Mouse (Mus musculus) heart, embryonic 16.5 days (tissue): ENCODE data around the gene Pxylp1. TPM values are rescaled to one million over a fixed set of nuclear protein-coding genes. Genes with fewer than 3 reads are reported as not detected.
A peak's percentile ranks its signal among the peaks of the same experiment; 100 is the strongest.

Experiments used
- ATAC-seq: fragments of 200-750 bp; cut with Nextera tagmentation; replicated peaks from 2 replicates; pipeline ENCODE4 v1.8.0; 2017; ENCODE audit warnings: moderate number of reproducible peaks; ENCODE audit not compliant: insufficient read depth, low FRiP score; ENCODE audit errors: extremely low read depth
- H3K27ac ChIP-seq: fragments of 300-500 bp; sonication (generic); 2 replicates; pipeline ENCODE4 v1.5.1; 2014; ENCODE audit warnings: mild to moderate bottlenecking, low read length, control low read depth, moderate library complexity
- H3K27me3 ChIP-seq: fragments of 300-500 bp; sonication (generic); 2 replicates; pipeline ENCODE4 v1.6.1; 2014; ENCODE audit warnings: low read length, mixed read lengths; ENCODE audit not compliant: control insufficient read depth, insufficient read depth
- H3K36me3 ChIP-seq: fragments of 300-500 bp; sonication (generic); 2 replicates; pipeline ENCODE4 v1.6.1; 2014; ENCODE audit not compliant: control insufficient read depth, insufficient read depth
- H3K4me1 ChIP-seq: fragments of 300-500 bp; sonication (generic); 2 replicates; pipeline ENCODE4 v1.6.1; 2014; ENCODE audit warnings: low read length, mixed read lengths; ENCODE audit not compliant: control insufficient read depth, insufficient read depth
- H3K4me2 ChIP-seq: fragments of 300-500 bp; sonication (generic); 2 replicates; pipeline ENCODE4 v1.6.1; 2014; ENCODE audit warnings: low read depth, mild to moderate bottlenecking, control low read depth, low read length
- H3K4me3 ChIP-seq: fragments of 300-500 bp; sonication (generic); 2 replicates; pipeline ENCODE4 v1.5.1; 2014; ENCODE audit warnings: mild to moderate bottlenecking, control low read depth, low read length
- H3K9ac ChIP-seq: fragments of 300-500 bp; sonication (generic); 2 replicates; pipeline ENCODE4 v1.6.1; 2014; ENCODE audit warnings: low read length, control low read depth
- H3K9me3 ChIP-seq: fragments of 300-500 bp; sonication (generic); replicated peaks from 2 replicates; pipeline ENCODE4 v1.6.1; 2016; ENCODE audit warnings: low read length; ENCODE audit not compliant: control insufficient read depth
- WGBS: fragments of 180-500 bp; shearing (Covaris S2); extraction: QIAGEN DNeasy Blood & Tissue Kit; methylation state at CpG from one replicate; pipeline ENCODE4 v1.1.7; 2014; 5-methylcytosine and 5-hydroxymethylcytosine counted together
- polyA plus RNA-seq: library from polyadenylated mRNA; unstranded; fragments of >200 nt; fragmentation: Nextera tagmentation; extraction: Ambion mirVana; gene quantifications from 2 replicates; pipeline ENCODE4 v1.2.1, GENCODE M21; 2015

The Pxylp1 gene
- polyA plus RNA-seq, 1 experiment from 2014 or later, result 25.8 TPM

GRCm38 (mm10) chr9:96828071-96828470 is 64.4 kb downstream of the Pxylp1 start:
- no peak for ATAC-seq
- Histone ChIP-seq H3K9ac (no peak overlapping the region), H3K4me1 (peaks cover 3% of the 10 kb centered on the region), H3K27ac (no peak overlapping the region), H3K9me3 (no peaks in the 10 kb centered on the region), H3K4me3 (no peak overlapping the region), H3K36me3 (peaks cover 4% of the 10 kb centered on the region; the same call in 1 of the 2 replicates), H3K4me2 (no peak overlapping the region), H3K27me3 (no peaks in the 10 kb centered on the region)
- 36% methylated on average over 2 of the region's 2 CpGs for WGBS

- peaks cover 4% of the 10 kb centered on the region; the same call in 1 of the 2 replicates for H3K36me3 ChIP-seq
- no peak overlapping the region for H3K9ac ChIP-seq
- WGBS, result 75% methylated on average over 12 of the region's 12 CpGs
- no peaks in the 10 kb centered on the region for H3K27me3 ChIP-seq
- 0 out of 2 replicates have a peak, but pooled peaks cover 2% of the 10 kb centered on the region for H3K4me1 ChIP-seq
- H3K4me2 ChIP-seq, result no peak overlapping the region
- no peak overlapping the region for H3K4me3 ChIP-seq
- no peak for ATAC-seq
- no peak overlapping the region for H3K27ac ChIP-seq
- no peaks in the 10 kb centered on the region for H3K9me3 ChIP-seq
These were observed 65.3 kb downstream of the Pxylp1 start for GRCm38 (mm10) chr9:96827002-96827785.

- Histone ChIP-seq H3K4me3 (no peak overlapping the region), H3K27ac (no peak overlapping the region), H3K36me3 (peaks cover 4% of the 10 kb centered on the region; the same call in 1 of the 2 replicates), H3K9ac (no peak overlapping the region), H3K9me3 (no peaks in the 10 kb centered on the region), H3K4me1 (0 out of 2 replicates have a peak, but pooled peaks cover 2% of the 10 kb centered on the region), H3K4me2 (no peak overlapping the region), H3K27me3 (no peaks in the 10 kb centered on the region)
- ATAC-seq, result no peak
- 91% methylated on average over 18 of the region's 18 CpGs for WGBS
These were observed 67.6 kb downstream of the Pxylp1 start for GRCm38 (mm10) chr9:96824857-96825256.

GRCm38 (mm10) chr9:96824026-96824425 is 68.4 kb downstream of the Pxylp1 start:
- H3K9me3 ChIP-seq, result no peaks in the 10 kb centered on the region
- 0 out of 2 replicates have a peak, but pooled peaks have one; percentile 28 for ATAC-seq
- WGBS, result 28% methylated on average over 12 of the region's 12 CpGs
- 0 out of 2 replicates have a peak overlapping the region, but pooled peaks have one; percentile 2 for H3K9ac ChIP-seq
- H3K4me3 ChIP-seq, result no peak overlapping the region
- 0 out of 2 replicates have a peak, but pooled peaks cover 2% of the 10 kb centered on the region for H3K4me1 ChIP-seq
- H3K4me2 ChIP-seq, result no peak overlapping the region
- H3K27ac ChIP-seq, result no peak overlapping the region
- H3K36me3 ChIP-seq, result peaks cover 4% of the 10 kb centered on the region; the same call in 1 of the 2 replicates
- no peaks in the 10 kb centered on the region for H3K27me3 ChIP-seq

DNA sequence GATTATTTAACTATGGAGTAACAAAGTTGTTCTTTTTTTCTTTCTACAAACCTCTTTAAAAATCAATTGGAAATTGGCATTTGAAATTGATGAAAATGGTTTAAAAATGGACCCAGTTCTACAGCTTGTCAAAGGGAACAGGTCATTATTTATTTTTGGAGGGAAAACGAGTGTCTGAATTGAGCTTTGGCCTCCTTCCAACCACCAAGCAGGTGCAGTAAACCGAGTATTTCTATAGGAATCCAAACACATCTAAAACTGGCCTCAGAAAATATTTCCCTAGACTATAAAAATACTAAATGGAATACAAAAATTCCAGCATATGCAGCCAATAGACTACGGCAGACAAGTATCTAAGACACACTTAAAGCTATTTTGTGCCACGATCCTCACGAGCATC is 68.9 kb downstream of the Pxylp1 start:
- 39% methylated on average over 5 of the region's 5 CpGs for WGBS
- no peak overlapping the region for H3K4me3 ChIP-seq
- no peaks in the 10 kb centered on the region for H3K27me3 ChIP-seq
- 0 out of 2 replicates have a peak, but pooled peaks cover 2% of the 10 kb centered on the region for H3K4me1 ChIP-seq
- ATAC-seq, result no peak
- no peaks in the 10 kb centered on the region for H3K9me3 ChIP-seq
- H3K4me2 ChIP-seq, result no peak overlapping the region
- no peak overlapping the region for H3K27ac ChIP-seq
- H3K36me3 ChIP-seq, result peaks cover 4% of the 10 kb centered on the region; the same call in 1 of the 2 replicates
- H3K9ac ChIP-seq, result no peak overlapping the region

DNA sequence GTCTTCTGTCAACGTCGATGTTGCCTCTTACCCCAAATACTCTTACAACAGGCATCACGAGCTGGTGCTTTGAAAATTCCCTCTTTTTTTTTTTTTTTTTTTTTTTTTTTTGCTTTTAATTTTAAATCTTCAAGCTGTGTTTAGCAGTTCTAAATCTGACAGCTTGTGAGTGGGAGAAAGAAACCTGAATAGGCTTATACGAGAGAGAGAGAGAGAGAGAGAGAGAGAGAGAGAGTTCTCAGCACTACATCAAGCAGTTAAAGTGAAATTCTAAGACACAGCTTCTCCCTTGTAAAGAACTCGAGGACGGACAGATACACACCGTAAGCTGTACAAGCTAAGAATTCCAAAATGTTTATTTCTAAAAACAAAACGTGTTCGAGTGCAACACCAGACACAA is 69.5 kb downstream of the Pxylp1 start:
- peaks cover 4% of the 10 kb centered on the region; the same call in 1 of the 2 replicates for H3K36me3 ChIP-seq
- no peak overlapping the region for H3K27ac ChIP-seq
- H3K4me1 ChIP-seq, result 0 out of 2 replicates have a peak, but pooled peaks cover 2% of the 10 kb centered on the region
- no peak for ATAC-seq
- H3K9me3 ChIP-seq, result no peaks in the 10 kb centered on the region
- 89% methylated on average over 9 of the region's 9 CpGs for WGBS
- H3K4me3 ChIP-seq, result no peak overlapping the region
- no peaks in the 10 kb centered on the region for H3K27me3 ChIP-seq
- no peak overlapping the region for H3K4me2 ChIP-seq
- no peak overlapping the region for H3K9ac ChIP-seq

GRCm38 (mm10) chr9:96818822-96819481 is 73.5 kb downstream of the Pxylp1 start:
- H3K4me2 ChIP-seq, result no peak overlapping the region
- H3K4me3 ChIP-seq, result no peak overlapping the region
- H3K9ac ChIP-seq, result no peak overlapping the region
- H3K4me1 ChIP-seq, result no peaks in the 10 kb centered on the region
- 64% methylated on average over 11 of the region's 11 CpGs for WGBS
- H3K27ac ChIP-seq, result no peak overlapping the region
- no peaks in the 10 kb centered on the region for H3K27me3 ChIP-seq
- H3K9me3 ChIP-seq, result no peaks in the 10 kb centered on the region; the same call in 1 of the 2 replicates
- H3K36me3 ChIP-seq, result no peaks in the 10 kb centered on the region
- ATAC-seq, result no peak

GRCm38 (mm10) chr9:96818128-96818821 is 74.2 kb downstream of the Pxylp1 start:
- Histone ChIP-seq H3K9me3 (no peaks in the 10 kb centered on the region; the same call in 1 of the 2 replicates), H3K36me3 (no peaks in the 10 kb centered on the region), H3K27me3 (no peaks in the 10 kb centered on the region), H3K4me1 (no peaks in the 10 kb centered on the region), H3K27ac (no peak overlapping the region), H3K4me2 (no peak overlapping the region), H3K4me3 (no peak overlapping the region), H3K9ac (no peak overlapping the region)
- ATAC-seq, result no peak; the same call in 1 of the 2 replicates
- 34% methylated on average over 7 of the region's 7 CpGs for WGBS
